Mouse (Mus musculus) lung, adult 18-20 months (tissue): Measurements from ENCODE around the gene Shcbp1l.

Experiments
- DNase-seq, 2 experiments: peaks; one replicate each; pipeline ENCODE4 v3.0.0; 2022; ENCODE audit warnings: mixed read lengths in 2 of 2

Shcbp1l gene

GRCm38 (mm10) chr1:153489132-153489531, 64.2 kb downstream of the Shcbp1l start:
- peak; percentile 41 to 56 for DNase-seq

GRCm38 (mm10) chr1:153489540-153489939, 64.6 kb downstream of the Shcbp1l start:
- no peak for DNase-seq

GRCm38 (mm10) chr1:153489963-153490362, 65.0 kb downstream of the Shcbp1l start:
- no peak for DNase-seq

- DNase-seq: no peak
Observed at GRCm38 (mm10) chr1:153491345-153491744, 66.4 kb downstream of the Shcbp1l start.

GRCm38 (mm10) chr1:153491822-153492221, 66.9 kb downstream of the Shcbp1l start:
- peak in 1 of 2 experiments; percentile 21 for DNase-seq

- no peak for DNase-seq
Observed at GRCm38 (mm10) chr1:153493338-153493737, 68.4 kb downstream of the Shcbp1l start.

GRCm38 (mm10) chr1:153493931-153494330, 69.0 kb downstream of the Shcbp1l start:
- DNase-seq: no peak

GRCm38 (mm10) chr1:153496030-153496429, 71.1 kb downstream of the Shcbp1l start:
- no peak for DNase-seq

- no peak for DNase-seq
Observed at GRCm38 (mm10) chr1:153500030-153500429, 75.1 kb downstream of the Shcbp1l start.

GRCm38 (mm10) chr1:153501644-153502321, 76.8 kb downstream of the Shcbp1l start:
- DNase-seq: peak in 1 of 2 experiments; percentile 23
